Mouse (Mus musculus): ENCODE data around the gene Oaf. TPM values are rescaled to one million over a fixed set of nuclear protein-coding genes. Genes with fewer than 3 reads are reported as not detected.

The Oaf gene
- total and polyA plus RNA-seq, 2 experiments = 237 to 243 TPM

DNA sequence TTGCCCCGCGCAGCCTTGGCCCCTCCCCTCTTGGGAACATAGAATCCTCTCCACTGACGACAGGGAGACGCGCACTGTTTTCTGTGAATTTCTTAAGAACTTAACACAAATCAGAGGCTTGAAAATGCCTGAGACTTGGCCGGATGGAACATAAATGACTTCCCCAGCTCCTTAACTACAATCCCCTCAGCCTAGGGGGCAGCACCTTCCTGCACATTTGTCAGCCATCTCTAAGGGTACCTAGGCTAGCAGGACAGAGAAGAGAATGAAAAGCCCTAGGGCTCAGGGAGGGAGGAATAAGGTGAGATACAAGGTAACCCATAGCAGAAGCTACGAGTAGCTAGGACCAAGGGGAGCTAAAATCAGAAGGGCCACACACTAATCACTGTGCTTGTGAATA is 61.5 kb downstream of the Oaf start:
- Histone ChIP-seq H3K79me2 (ENCODE audit: control insufficient read depth, insufficient read depth, low read length) (no peaks in the 10 kb centered on the region), H3K9ac (ENCODE audit: low read depth, low read length) (no peak overlapping the region), H3K36me3 (ENCODE audit: control insufficient read depth, insufficient read depth, low read length) (no peaks in the 10 kb centered on the region), H3K4me1 (ENCODE audit: control insufficient read depth, insufficient read depth, low read length) (no peaks in the 10 kb centered on the region), H3K4me3 (ENCODE audit: insufficient read depth, low read depth, low read length) (no peak overlapping the region), H3K27me3 (ENCODE audit: control insufficient read depth, insufficient read depth, low read length) (no peaks in the 10 kb centered on the region), H3K27ac (replicated peaks; ENCODE audit: insufficient read depth, low read depth, low read length) (no peak overlapping the region)
- WGBS = 76% methylated on average over 7 of the region's 7 CpGs
- no peak for DNase-seq (ENCODE audit: extremely low read depth, low read depth, low spot score)
- TF ChIP-seq POLR2A (IDR thresholded peaks at IDR 0.05; ENCODE audit: extremely low read depth, insufficient read depth, low read length) (no peak), CTCF (IDR thresholded peaks at IDR 0.05; ENCODE audit: low read depth, low read length) (no peak)

Other genes starting within 250 kb of the Oaf start
- 62.3 and 77.7 TPM in 2 replicates for gene Arhgef12, start 132.7 kb downstream of the Oaf start, total RNA-seq (2014; rRNA removed)
- 20.8 and 22.9 TPM in 2 replicates for gene Arhgef12, start 132.7 kb downstream of the Oaf start, polyA plus RNA-seq (2012; rRNA removed)
- 0.34 and 0.37 TPM in 2 replicates for gene Tmem136, start 123.3 kb downstream of the Oaf start, total RNA-seq (2014; rRNA removed)
- gene Tmem136, start 123.3 kb downstream of the Oaf start, polyA plus RNA-seq (2012; rRNA removed) = 0.17 and 0.32 TPM in 2 replicates
- not detected in 2 replicates for gene Pou2f3, start 29.5 kb downstream of the Oaf start, total RNA-seq (2014; rRNA removed)
- not detected in 2 replicates for gene Pou2f3, start 29.5 kb downstream of the Oaf start, polyA plus RNA-seq (2012; rRNA removed)
- not detected in 2 replicates for gene Trim29, start 70.9 kb upstream of the Oaf start, total RNA-seq (2014; rRNA removed)
- gene Trim29, start 70.9 kb upstream of the Oaf start, polyA plus RNA-seq (2012; rRNA removed) = not detected in 2 replicates

Data from liver, adult 2 months (tissue).